Mouse (Mus musculus) embryonic facial prominence, embryonic 11.5 days (tissue): ENCODE results near the gene Pam. TPM values are rescaled to one million over a fixed set of nuclear protein-coding genes. Genes with fewer than 3 reads are reported as not detected.

Source experiments
- ATAC-seq: fragments of 200-750 bp; cut with Nextera tagmentation; replicated peaks from 2 replicates; pipeline ENCODE4 v1.8.0; 2017; ENCODE audit warnings: low read depth; ENCODE audit not compliant: insufficient number of reproducible peaks, low FRiP score, low TSS enrichment
- DNase-seq: peaks from one replicate; pipeline ENCODE4 v3.0.0-alpha.2; 2015; ENCODE audit warnings: low spot score
- H3K27ac ChIP-seq: fragments of 300-500 bp; sonication (generic); replicated peaks from 2 replicates; pipeline ENCODE4 v1.5.1; 2014; ENCODE audit warnings: mild to moderate bottlenecking, low read depth, low read length, control low read depth
- H3K27me3 ChIP-seq: fragments of 300-500 bp; sonication (generic); 2 replicates; pipeline ENCODE4 v1.6.1; 2014; ENCODE audit warnings: mild to moderate bottlenecking, low read length, moderate library complexity, mixed read lengths; ENCODE audit not compliant: control insufficient read depth, insufficient read depth
- H3K36me3 ChIP-seq: fragments of 300-500 bp; sonication (generic); replicated peaks from 2 replicates; pipeline ENCODE4 v1.6.1; 2014; ENCODE audit warnings: low read depth, mild to moderate bottlenecking, low read length, moderate library complexity, mixed read lengths; ENCODE audit not compliant: control insufficient read depth, insufficient read depth
- H3K4me1 ChIP-seq: fragments of 300-500 bp; sonication (generic); 2 replicates; pipeline ENCODE4 v1.6.1; 2014; ENCODE audit warnings: low read length, mixed read lengths; ENCODE audit not compliant: control insufficient read depth, insufficient read depth
- H3K4me2 ChIP-seq: fragments of 300-500 bp; sonication (generic); 2 replicates; pipeline ENCODE4 v1.6.1; 2014; ENCODE audit warnings: low read depth, mild to moderate bottlenecking, control low read depth, low read length, moderate library complexity
- H3K4me3 ChIP-seq: fragments of 300-500 bp; sonication (generic); 2 replicates; pipeline ENCODE4 v1.5.1; 2014; ENCODE audit warnings: low read depth, low read length, control low read depth
- H3K9ac ChIP-seq: fragments of 300-500 bp; sonication (generic); replicated peaks from 2 replicates; pipeline ENCODE4 v1.6.1; 2014; ENCODE audit warnings: mild to moderate bottlenecking, control low read depth, low read length
- H3K9me3 ChIP-seq: fragments of 300-500 bp; sonication (generic); replicated peaks from 2 replicates; pipeline ENCODE4 v1.6.1; 2016; ENCODE audit warnings: mild to moderate bottlenecking, low read length, inconsistent platforms, mixed read lengths; ENCODE audit not compliant: control insufficient read depth
- WGBS: fragments of 180-500 bp; shearing (Covaris S2); extraction: QIAGEN DNeasy Blood & Tissue Kit; methylation state at CpG from one replicate; pipeline ENCODE4 v1.1.7; 2014; 5-methylcytosine and 5-hydroxymethylcytosine counted together
- polyA plus RNA-seq: library from polyadenylated mRNA; unstranded; fragments of >200 nt; fragmentation: Nextera tagmentation; extraction: Ambion mirVana; gene quantifications from 2 replicates; pipeline ENCODE4 v1.2.1, GENCODE M21; 2014

Pam gene
- polyA plus RNA-seq, 1 experiment from 2014 or later = 22.3 TPM

DNA sequence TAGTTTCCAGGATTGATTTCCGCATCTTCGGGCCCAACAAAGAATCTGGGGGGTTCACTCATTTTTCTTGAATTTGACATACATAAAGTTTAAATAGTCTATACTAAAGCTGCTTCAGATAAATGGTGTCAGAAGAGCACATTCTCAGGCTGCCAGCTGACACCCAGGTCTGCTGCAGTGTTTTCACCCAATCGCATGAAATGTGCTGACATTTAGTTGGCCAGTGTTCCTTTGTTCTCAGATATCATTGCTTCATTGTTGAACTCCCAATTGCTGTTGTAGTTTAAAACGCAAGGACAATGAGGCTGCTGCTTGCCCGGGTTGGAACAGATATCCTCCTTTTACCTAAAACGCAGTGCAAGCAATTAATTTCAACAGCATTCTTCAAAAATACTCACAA lies 334.0 kb downstream of the Pam start:
- 84% methylated on average over 6 of the region's 6 CpGs for WGBS
- H3K36me3 ChIP-seq = no peaks in the 10 kb centered on the region
- H3K4me2 ChIP-seq = no peak overlapping the region
- H3K4me1 ChIP-seq = no peaks in the 10 kb centered on the region
- DNase-seq (no peak), ATAC-seq (no peak)
- no peak overlapping the region for H3K4me3 ChIP-seq
- no peaks in the 10 kb centered on the region for H3K9me3 ChIP-seq
- H3K9ac ChIP-seq = no peak overlapping the region
- no peaks in the 10 kb centered on the region for H3K27me3 ChIP-seq
- no peak overlapping the region for H3K27ac ChIP-seq

DNA sequence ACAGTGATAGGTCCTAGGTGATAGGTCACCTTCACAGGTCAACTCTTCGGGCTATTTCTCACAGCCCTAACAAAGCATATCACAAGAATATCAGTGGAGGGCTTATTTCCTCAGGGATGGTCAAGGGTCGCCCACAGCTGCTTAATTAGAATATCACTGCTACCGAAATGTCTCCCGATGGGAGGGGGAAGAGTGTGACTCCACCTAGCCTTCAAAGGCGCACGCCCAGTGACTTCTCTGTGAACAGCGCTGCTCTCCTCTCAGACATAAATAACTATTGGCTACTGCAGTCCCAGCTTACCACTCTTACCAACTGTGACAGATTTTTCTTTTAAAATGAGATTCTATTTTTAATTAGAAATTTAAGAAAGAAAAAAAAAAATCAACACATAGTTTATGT lies 334.8 kb downstream of the Pam start:
- DNase-seq (no peak), ATAC-seq (no peak)
- Histone ChIP-seq H3K27me3 (no peaks in the 10 kb centered on the region), H3K4me3 (no peak overlapping the region), H3K9me3 (no peaks in the 10 kb centered on the region), H3K36me3 (no peaks in the 10 kb centered on the region), H3K4me1 (no peaks in the 10 kb centered on the region), H3K4me2 (no peak overlapping the region), H3K27ac (no peak overlapping the region), H3K9ac (no peak overlapping the region)
- 71% methylated on average over 7 of the region's 7 CpGs for WGBS

DNA sequence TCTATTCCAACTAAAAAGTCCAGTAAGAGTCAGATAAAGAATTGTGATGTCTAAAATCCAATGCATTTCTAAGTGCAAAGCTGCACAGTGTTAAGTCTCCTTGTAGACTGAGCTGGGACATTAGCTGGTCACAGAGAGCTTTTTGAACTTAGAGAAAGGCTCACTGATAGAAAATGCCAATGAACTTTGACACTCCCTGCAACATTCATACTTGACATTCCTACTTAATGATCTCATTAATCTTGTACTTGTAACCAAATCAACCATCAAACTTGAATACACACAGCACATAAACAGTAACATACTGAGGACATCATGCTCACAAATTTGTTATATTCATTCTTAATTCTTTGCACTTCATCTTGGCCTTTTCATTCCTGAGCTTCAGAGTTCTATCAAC lies 335.6 kb downstream of the Pam start:
- no peak overlapping the region for H3K4me2 ChIP-seq
- no peaks in the 10 kb centered on the region for H3K27me3 ChIP-seq
- DNase-seq (no peak), ATAC-seq (no peak)
- H3K36me3 ChIP-seq = no peaks in the 10 kb centered on the region
- H3K4me1 ChIP-seq = no peaks in the 10 kb centered on the region
- H3K4me3 ChIP-seq = no peak overlapping the region
- no peak overlapping the region for H3K27ac ChIP-seq
- H3K9ac ChIP-seq = no peak overlapping the region
- no peaks in the 10 kb centered on the region for H3K9me3 ChIP-seq

DNA sequence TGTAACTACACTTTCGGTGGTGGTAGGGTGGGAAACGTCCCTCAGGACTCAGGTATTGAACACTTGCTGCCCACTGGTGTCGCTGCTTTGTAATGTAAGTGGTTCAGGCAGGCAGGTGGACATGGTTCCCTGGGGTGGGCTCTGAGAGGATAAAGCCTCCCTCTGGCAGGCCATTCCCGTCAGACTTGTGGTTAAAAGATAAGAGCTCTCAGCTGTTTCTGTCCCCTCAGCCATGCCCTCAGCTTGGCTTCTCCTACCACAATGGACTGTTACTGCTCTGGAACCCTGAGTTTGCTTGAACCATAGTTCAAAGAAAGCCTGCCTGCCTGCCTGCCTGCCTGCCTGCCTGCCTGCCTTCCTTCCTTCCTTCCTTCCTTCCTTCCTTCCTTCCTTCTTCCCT lies 341.1 kb downstream of the Pam start:
- no peak for ATAC-seq
- Histone ChIP-seq H3K9me3 (no peaks in the 10 kb centered on the region), H3K36me3 (no peaks in the 10 kb centered on the region; the same call in 1 of the 2 replicates), H3K4me1 (no peaks in the 10 kb centered on the region), H3K27me3 (no peaks in the 10 kb centered on the region), H3K4me3 (no peak overlapping the region), H3K27ac (no peak overlapping the region), H3K4me2 (no peak overlapping the region), H3K9ac (no peak overlapping the region)
- 76% methylated on average over 4 of the region's 4 CpGs for WGBS
- DNase-seq = no peak

DNA sequence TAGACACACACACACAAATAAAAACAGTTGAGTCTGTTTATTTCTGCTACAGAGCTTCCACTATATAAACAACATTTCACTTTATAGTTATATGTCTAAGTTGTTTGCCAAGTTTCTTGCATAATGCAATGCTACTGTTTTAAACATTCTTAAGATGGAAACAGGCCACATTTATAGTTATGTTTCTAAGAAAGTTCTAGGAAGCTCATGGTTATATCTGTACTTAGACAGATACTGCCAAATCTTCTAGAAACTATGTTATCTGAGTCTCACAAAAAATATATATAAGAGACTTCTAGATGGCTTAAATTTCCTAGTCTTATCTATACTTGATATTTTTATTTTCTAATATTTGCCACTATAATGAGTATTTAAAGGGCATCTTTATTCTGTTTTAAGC lies 342.2 kb downstream of the Pam start:
- no peaks in the 10 kb centered on the region for H3K4me1 ChIP-seq
- no peaks in the 10 kb centered on the region; the same call in 1 of the 2 replicates for H3K36me3 ChIP-seq
- H3K27me3 ChIP-seq = no peaks in the 10 kb centered on the region
- H3K4me2 ChIP-seq = no peak overlapping the region
- DNase-seq (no peak), ATAC-seq (no peak)
- H3K9ac ChIP-seq = no peak overlapping the region
- no peak overlapping the region for H3K4me3 ChIP-seq
- H3K9me3 ChIP-seq = no peaks in the 10 kb centered on the region
- H3K27ac ChIP-seq = no peak overlapping the region

DNA sequence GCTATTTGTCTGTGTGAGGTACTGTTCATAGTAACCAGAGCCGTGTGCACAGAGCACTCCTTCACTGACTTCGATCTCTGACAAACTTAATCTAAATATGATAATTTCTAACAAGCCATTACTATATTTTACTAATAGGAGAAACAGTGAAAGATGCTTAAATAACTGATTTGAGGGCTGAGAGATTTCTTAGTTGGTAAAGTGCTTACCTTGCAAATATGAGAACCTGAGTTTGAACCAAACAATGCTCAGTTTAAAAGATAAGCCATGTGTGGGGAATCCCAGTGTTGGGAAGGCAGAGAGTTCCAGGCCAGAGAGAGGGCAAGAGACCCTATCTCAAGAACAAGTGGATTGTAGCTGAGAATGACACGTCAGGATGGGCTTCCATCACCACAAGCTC lies 347.3 kb downstream of the Pam start:
- no peaks in the 10 kb centered on the region for H3K27me3 ChIP-seq
- H3K9ac ChIP-seq = no peak overlapping the region
- no peaks in the 10 kb centered on the region for H3K9me3 ChIP-seq
- H3K4me2 ChIP-seq = no peak overlapping the region
- WGBS = 92% methylated on average over 3 of the region's 3 CpGs
- no peaks in the 10 kb centered on the region for H3K4me1 ChIP-seq
- no peak for DNase-seq
- H3K36me3 ChIP-seq = no peaks in the 10 kb centered on the region; the same call in 1 of the 2 replicates
- no peak overlapping the region for H3K4me3 ChIP-seq
- no peak overlapping the region for H3K27ac ChIP-seq
- ATAC-seq = no peak

DNA sequence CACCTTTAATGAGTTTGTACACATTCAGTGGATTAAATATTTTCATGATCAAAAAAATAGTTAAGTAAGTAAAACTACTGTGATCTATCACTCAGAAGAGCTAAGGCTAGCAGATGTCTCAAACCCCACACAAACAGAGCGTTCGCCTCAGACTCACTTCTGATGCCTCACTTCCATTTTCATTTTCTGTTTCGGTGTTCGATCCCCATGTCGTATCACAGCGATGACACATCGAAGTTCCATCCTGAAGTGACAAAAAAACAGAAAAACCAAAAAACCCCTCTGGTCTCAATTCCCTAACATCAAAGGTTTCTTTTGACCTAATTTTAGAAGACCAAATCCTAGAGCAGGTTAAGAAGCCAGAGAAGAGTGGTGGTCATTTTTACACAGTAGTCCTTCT lies 349.2 kb downstream of the Pam start:
- Histone ChIP-seq H3K27me3 (no peaks in the 10 kb centered on the region), H3K4me1 (no peaks in the 10 kb centered on the region), H3K36me3 (no peaks in the 10 kb centered on the region; the same call in 1 of the 2 replicates), H3K9ac (no peak overlapping the region), H3K27ac (no peak overlapping the region), H3K4me3 (no peak overlapping the region), H3K9me3 (no peaks in the 10 kb centered on the region), H3K4me2 (no peak overlapping the region)
- DNase-seq (no peak), ATAC-seq (no peak)
- WGBS = 94% methylated on average over 7 of the region's 7 CpGs

DNA sequence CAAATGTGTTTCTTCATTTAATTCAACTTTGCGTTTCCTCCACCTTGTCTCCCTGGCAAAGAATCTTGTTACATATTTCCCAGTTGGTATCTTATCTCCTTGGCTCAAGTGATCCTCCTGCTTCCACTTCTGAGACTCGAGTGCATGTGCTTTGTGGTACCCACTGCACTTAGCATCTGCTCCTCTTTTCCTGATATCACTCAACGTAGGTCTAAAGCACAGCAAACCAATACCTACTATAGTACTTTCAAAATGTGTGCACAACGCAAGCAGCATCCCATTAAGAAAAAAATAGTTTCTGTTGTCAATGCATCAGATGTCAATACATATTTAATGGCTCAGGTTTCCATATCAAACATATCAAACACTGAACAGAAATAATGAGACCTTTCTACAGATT lies 349.7 kb downstream of the Pam start:
- H3K27ac ChIP-seq = no peak overlapping the region
- DNase-seq (no peak), ATAC-seq (no peak)
- 91% methylated on average over 4 of the region's 4 CpGs for WGBS
- H3K9me3 ChIP-seq = no peaks in the 10 kb centered on the region
- H3K36me3 ChIP-seq = no peaks in the 10 kb centered on the region
- no peaks in the 10 kb centered on the region for H3K4me1 ChIP-seq
- H3K27me3 ChIP-seq = no peaks in the 10 kb centered on the region
- no peak overlapping the region for H3K4me2 ChIP-seq
- H3K4me3 ChIP-seq = no peak overlapping the region
- H3K9ac ChIP-seq = no peak overlapping the region
